Mouse (Mus musculus): ENCODE measurements at regions not wholly inside any gene's neighbourhood (a gene's known extent, or its start where the extent isn't known, plus 50 kb on each side); places are given as distances from the start of the nearest gene placed in this dataset.

- Histone ChIP-seq H3K4me1 (ENCODE audit: control insufficient read depth in 2 of 2, insufficient read depth in 2 of 2, low read length in 2 of 2, poor library complexity in 1 of 2) (no peaks in the 10 kb centered on the region), H3K9me3 (ENCODE audit: control insufficient read depth, insufficient read depth, low read depth, low read length) (no peaks in the 10 kb centered on the region), H3K27ac (ENCODE audit: insufficient read depth, low read depth, low read length, poor library complexity, severe bottlenecking) (no peak overlapping the region), H3K36me3 (ENCODE audit: control insufficient read depth, insufficient read depth, low read length, poor library complexity, severe bottlenecking) (no peaks in the 10 kb centered on the region), H3K9ac (ENCODE audit: insufficient read depth, low read depth, low read length, poor library complexity, severe bottlenecking) (no peak overlapping the region), H3K4me3 (ENCODE audit: insufficient read depth in 1 of 2, low read depth in 1 of 2, low read length in 2 of 2, poor library complexity in 1 of 2, severe bottlenecking in 1 of 2) (no peak overlapping the region)
- no peak for DNase-seq (ENCODE audit: low read depth, low spot score)
- in situ Hi-C loops (cut with MboI; ENCODE audit: low sequenced_read_pairs in 2 of 2, unreplicated experiment in 2 of 2): no loop called here
- TF ChIP-seq ZC3H11A (IDR thresholded peaks at IDR 0.05; ENCODE audit: borderline replicate concordance, low read depth, low read length) (no peak), ZNF384 (IDR thresholded peaks at IDR 0.05; ENCODE audit: low read depth, low read length) (no peak), HCFC1 (IDR thresholded peaks at IDR 0.05; ENCODE audit: borderline replicate concordance, insufficient read depth, low read length) (no peak), CHD2 (IDR thresholded peaks at IDR 0.05; ENCODE audit: low read depth, low read length) (no peak), MAFK (IDR thresholded peaks at IDR 0.05; ENCODE audit: insufficient read depth, low read depth, low read length) (no peak)
Measured at GRCm38 (mm10) chr14:46172181-46172874, 206.9 kb upstream of the Gm15217 start.

- in situ Hi-C loops (cut with MboI; ENCODE audit: low sequenced_read_pairs in 2 of 2, unreplicated experiment in 2 of 2): no loop called here
- H3K9me3 ChIP-seq (ENCODE audit: control insufficient read depth, insufficient read depth, low read depth, low read length): no peaks in the 10 kb centered on the region
- H3K4me3 ChIP-seq (ENCODE audit: insufficient read depth in 1 of 2, low read depth in 1 of 2, low read length in 2 of 2, poor library complexity in 1 of 2, severe bottlenecking in 1 of 2): no peak overlapping the region
- TF ChIP-seq CHD2 (IDR thresholded peaks at IDR 0.05; ENCODE audit: low read depth, low read length): no peak
- no peak for TF ChIP-seq MAFK (IDR thresholded peaks at IDR 0.05; ENCODE audit: insufficient read depth, low read depth, low read length)
- TF ChIP-seq HCFC1 (IDR thresholded peaks at IDR 0.05; ENCODE audit: borderline replicate concordance, insufficient read depth, low read length): no peak
- no peak for TF ChIP-seq ZC3H11A (IDR thresholded peaks at IDR 0.05; ENCODE audit: borderline replicate concordance, low read depth, low read length)
- no peak for TF ChIP-seq ZNF384 (IDR thresholded peaks at IDR 0.05; ENCODE audit: low read depth, low read length)
- H3K27ac ChIP-seq (ENCODE audit: insufficient read depth, low read depth, low read length, poor library complexity, severe bottlenecking): no peak overlapping the region
- no peaks in the 10 kb centered on the region for H3K36me3 ChIP-seq (ENCODE audit: control insufficient read depth, insufficient read depth, low read length, poor library complexity, severe bottlenecking)
- DNase-seq (ENCODE audit: low read depth, low spot score): no peak
- no peaks in the 10 kb centered on the region for H3K4me1 ChIP-seq (ENCODE audit: control insufficient read depth in 2 of 2, insufficient read depth in 2 of 2, low read length in 2 of 2, poor library complexity in 1 of 2)
- H3K9ac ChIP-seq (ENCODE audit: insufficient read depth, low read depth, low read length, poor library complexity, severe bottlenecking): no peak overlapping the region
Measured at GRCm38 (mm10) chr14:46172875-46173324, 206.3 kb upstream of the Gm15217 start.

- H3K9me3 ChIP-seq (ENCODE audit: control insufficient read depth, insufficient read depth, low read depth, low read length): no peaks in the 10 kb centered on the region
Measured at GRCm38 (mm10) chr14:46174386-46174785, 204.8 kb upstream of the Gm15217 start.

GRCm38 (mm10) chr14:46175291-46176216 lies 203.7 kb upstream of the Gm15217 start:
- no peak for DNase-seq (ENCODE audit: low read depth, low spot score)
- H3K4me3 ChIP-seq (ENCODE audit: insufficient read depth in 1 of 2, low read depth in 1 of 2, low read length in 2 of 2, poor library complexity in 1 of 2, severe bottlenecking in 1 of 2): no peak overlapping the region

More at GRCm38 (mm10) chr14:46174386-46174785, 204.8 kb upstream of the Gm15217 start:
- Histone ChIP-seq H3K4me3 (ENCODE audit: insufficient read depth in 1 of 2, low read depth in 1 of 2, low read length in 2 of 2, poor library complexity in 1 of 2, severe bottlenecking in 1 of 2) (no peak overlapping the region), H3K4me1 (ENCODE audit: control insufficient read depth in 2 of 2, insufficient read depth in 2 of 2, low read length in 2 of 2, poor library complexity in 1 of 2) (no peaks in the 10 kb centered on the region), H3K27ac (ENCODE audit: insufficient read depth, low read depth, low read length, poor library complexity, severe bottlenecking) (no peak overlapping the region), H3K9ac (ENCODE audit: insufficient read depth, low read depth, low read length, poor library complexity, severe bottlenecking) (no peak overlapping the region), H3K36me3 (ENCODE audit: control insufficient read depth, insufficient read depth, low read length, poor library complexity, severe bottlenecking) (no peaks in the 10 kb centered on the region)
- DNase-seq (ENCODE audit: low read depth, low spot score): no peak
- in situ Hi-C loops (cut with MboI; ENCODE audit: low sequenced_read_pairs in 2 of 2, unreplicated experiment in 2 of 2): no loop called here
- no peak for TF ChIP-seq ZC3H11A (IDR thresholded peaks at IDR 0.05; ENCODE audit: borderline replicate concordance, low read depth, low read length)
- TF ChIP-seq HCFC1 (IDR thresholded peaks at IDR 0.05; ENCODE audit: borderline replicate concordance, insufficient read depth, low read length): no peak
- TF ChIP-seq ZNF384 (IDR thresholded peaks at IDR 0.05; ENCODE audit: low read depth, low read length): no peak
- no peak for TF ChIP-seq MAFK (IDR thresholded peaks at IDR 0.05; ENCODE audit: insufficient read depth, low read depth, low read length)
- TF ChIP-seq CHD2 (IDR thresholded peaks at IDR 0.05; ENCODE audit: low read depth, low read length): no peak

More at GRCm38 (mm10) chr14:46175291-46176216, 203.7 kb upstream of the Gm15217 start:
- no peaks in the 10 kb centered on the region for H3K4me1 ChIP-seq (ENCODE audit: control insufficient read depth in 2 of 2, insufficient read depth in 2 of 2, low read length in 2 of 2, poor library complexity in 1 of 2)
- no peak overlapping the region for H3K9ac ChIP-seq (ENCODE audit: insufficient read depth, low read depth, low read length, poor library complexity, severe bottlenecking)
- no peaks in the 10 kb centered on the region for H3K36me3 ChIP-seq (ENCODE audit: control insufficient read depth, insufficient read depth, low read length, poor library complexity, severe bottlenecking)
- no peaks in the 10 kb centered on the region for H3K9me3 ChIP-seq (ENCODE audit: control insufficient read depth, insufficient read depth, low read depth, low read length)
- TF ChIP-seq HCFC1 (IDR thresholded peaks at IDR 0.05; ENCODE audit: borderline replicate concordance, insufficient read depth, low read length) (no peak), CHD2 (IDR thresholded peaks at IDR 0.05; ENCODE audit: low read depth, low read length) (no peak), ZNF384 (IDR thresholded peaks at IDR 0.05; ENCODE audit: low read depth, low read length) (no peak), ZC3H11A (IDR thresholded peaks at IDR 0.05; ENCODE audit: borderline replicate concordance, low read depth, low read length) (no peak), MAFK (IDR thresholded peaks at IDR 0.05; ENCODE audit: insufficient read depth, low read depth, low read length) (no peak)
- in situ Hi-C loops (cut with MboI; ENCODE audit: low sequenced_read_pairs in 2 of 2, unreplicated experiment in 2 of 2): no loop called here
- H3K27ac ChIP-seq (ENCODE audit: insufficient read depth, low read depth, low read length, poor library complexity, severe bottlenecking): no peak overlapping the region

Measured in ES-E14 (cell line).